ENCODE assay signal across 17 mouse cellular contexts in the genomic region with DNA sequence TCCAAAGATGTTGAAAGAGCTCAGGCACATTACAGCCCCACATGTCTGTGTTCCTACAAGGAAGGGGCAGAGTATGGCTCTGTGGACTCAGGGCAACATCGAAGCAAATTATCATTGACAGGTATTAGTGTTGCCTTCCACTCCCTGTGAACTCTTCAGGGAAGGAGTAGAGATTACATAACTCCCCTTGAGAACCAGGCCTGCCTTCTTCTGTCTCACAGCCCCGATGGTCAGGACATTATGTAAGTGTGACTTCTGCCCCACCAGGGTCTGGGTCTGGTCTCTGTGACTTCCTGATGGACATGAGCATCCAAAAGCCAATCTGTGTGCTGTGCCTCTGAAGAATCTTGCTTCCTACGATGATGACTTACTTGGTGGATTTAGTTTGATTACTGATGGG.
"Had no signal": no experiment of that assay in that cellular context is flagged by ENCODE, and none has a peak within 500 bp of the region (broad histone marks: within the 10 kb centered on the region; RNA-seq: fewer than 3 reads in every experiment).

No protein-coding gene starts in this region.

- DNase-seq: lung, adult 2 months; lung, postnatal 14 days; lung, postnatal 36 days; right cerebral cortex, postnatal 14 days; thymus, adult 2 months; thymus, postnatal 25 days; thymus, postnatal 4 days had no signal

- H3K27me3 ChIP-seq: lung, embryonic 15.5 days; megakaryocyte, embryonic 14.5 days; midbrain, embryonic 13.5 days; midbrain, embryonic 15.5 days; neural tube, embryonic 12.5 days; stomach, embryonic 15.5 days had no signal

- ATAC-seq: lung, postnatal 0 days; midbrain, embryonic 13.5 days; midbrain, embryonic 15.5 days had no signal

- H3K4me1 ChIP-seq: lung, embryonic 15.5 days; megakaryocyte, embryonic 14.5 days; midbrain, embryonic 13.5 days; midbrain, embryonic 15.5 days; neural tube, embryonic 12.5 days; stomach, embryonic 15.5 days had no signal

- H3K4me2 ChIP-seq: lung, embryonic 15.5 days; midbrain, embryonic 11.5 days; midbrain, embryonic 13.5 days; midbrain, embryonic 15.5 days; neural tube, embryonic 12.5 days; stomach, embryonic 15.5 days had no signal

- H3K27ac ChIP-seq: lung, embryonic 15.5 days; macrophage; midbrain, embryonic 13.5 days; midbrain, embryonic 15.5 days; neural tube, embryonic 12.5 days; stomach, embryonic 15.5 days; stomach, postnatal 0 days had no signal

- H3K9me3 ChIP-seq: lung, embryonic 15.5 days; midbrain, embryonic 13.5 days; midbrain, embryonic 15.5 days; neural tube, embryonic 12.5 days; stomach, embryonic 15.5 days had no signal

- H3K36me3 ChIP-seq: lung, embryonic 15.5 days; midbrain, embryonic 13.5 days; midbrain, embryonic 15.5 days; neural tube, embryonic 12.5 days; stomach, embryonic 15.5 days had no signal

- H3K4me3 ChIP-seq: lung, embryonic 15.5 days; megakaryocyte, embryonic 14.5 days; midbrain, embryonic 13.5 days; midbrain, embryonic 15.5 days; neural tube, embryonic 12.5 days; stomach, embryonic 15.5 days had no signal

- H3K9ac ChIP-seq: lung, embryonic 15.5 days; midbrain, embryonic 13.5 days; midbrain, embryonic 15.5 days; neural tube, embryonic 12.5 days; stomach, embryonic 15.5 days had no signal
